ENCODE assay signal across 27 mouse cellular contexts in genomic region chr11:117070711-117071110, GRCm38 (mm10). TPM values are rescaled to one million over a fixed set of nuclear protein-coding genes. Genes with fewer than 3 reads are reported as not detected.
DNase-seq lines count a peak whose midpoint lies in the region; ATAC-seq lines count a peak whose summit lies in the region.
"Had no signal": no experiment of that assay in that cellular context is flagged by ENCODE, and none has a peak within 500 bp of the region (broad histone marks: within the 10 kb centered on the region; RNA-seq: fewer than 3 reads in every experiment).

No protein-coding gene starts in this region.

- H3K27ac ChIP-seq in embryonic facial prominence, embryonic 13.5 days = no peak overlapping the region
- no peak overlapping the region for H3K27ac ChIP-seq in embryonic facial prominence, embryonic 10.5 days (replicated peaks)
- H3K27ac ChIP-seq: embryonic facial prominence, embryonic 12.5 days; forebrain, embryonic 10.5 days; forebrain, embryonic 13.5 days; hindbrain, embryonic 10.5 days; hindbrain, embryonic 13.5 days; intestine, embryonic 15.5 days had no signal

- no peak for ATAC-seq in embryonic facial prominence, embryonic 13.5 days (ENCODE audit: insufficient number of reproducible peaks, insufficient read depth, low FRiP score, low TSS enrichment, low read depth)
- no peak for ATAC-seq in megakaryocyte, adult 5-6 weeks (ENCODE audit: poor library complexity, severe bottlenecking)
- ATAC-seq: forebrain, embryonic 13.5 days; forebrain, embryonic 16.5 days; hindbrain, embryonic 16.5 days; intestine, embryonic 15.5 days had no signal

- H3K4me2 ChIP-seq in embryonic facial prominence, embryonic 13.5 days = no peak overlapping the region
- H3K4me2 ChIP-seq: embryonic facial prominence, embryonic 12.5 days; forebrain, embryonic 13.5 days; heart, embryonic 11.5 days; hindbrain, embryonic 13.5 days; intestine, embryonic 15.5 days had no signal

- peaks cover 2% of the 10 kb centered on the region for H3K4me1 ChIP-seq in embryonic facial prominence, embryonic 13.5 days
- peaks cover 4% of the 10 kb centered on the region; the same call in 1 of the 2 replicates for H3K4me1 ChIP-seq in embryonic facial prominence, embryonic 10.5 days
- H3K4me1 ChIP-seq: embryonic facial prominence, embryonic 12.5 days; forebrain, embryonic 13.5 days; intestine, embryonic 15.5 days had no signal

- H3K4me3 ChIP-seq in embryonic facial prominence, embryonic 13.5 days = no peak overlapping the region
- H3K4me3 ChIP-seq in embryonic facial prominence, embryonic 10.5 days = no peak overlapping the region
- H3K4me3 ChIP-seq: embryonic facial prominence, embryonic 12.5 days; forebrain, embryonic 10.5 days; forebrain, embryonic 13.5 days; hindbrain, embryonic 10.5 days; hindbrain, embryonic 13.5 days; intestine, embryonic 15.5 days had no signal

- WGBS in embryonic facial prominence, embryonic 13.5 days = 77% methylated on average over 7 of the region's 7 CpGs
- 75% methylated on average over 7 of the region's 7 CpGs for WGBS in embryonic facial prominence, embryonic 10.5 days

- H3K9ac ChIP-seq in embryonic facial prominence, embryonic 13.5 days = 0 out of 2 replicates have a peak overlapping the region, but pooled peaks have one; percentile 21
- H3K9ac ChIP-seq: embryonic facial prominence, embryonic 12.5 days; forebrain, embryonic 13.5 days; hindbrain, embryonic 13.5 days; intestine, embryonic 15.5 days had no signal

- H3K36me3 ChIP-seq in embryonic facial prominence, embryonic 13.5 days = no peaks in the 10 kb centered on the region
- H3K36me3 ChIP-seq in embryonic facial prominence, embryonic 10.5 days (replicated peaks) = no peaks in the 10 kb centered on the region
- H3K36me3 ChIP-seq: embryonic facial prominence, embryonic 12.5 days; forebrain, embryonic 10.5 days; hindbrain, embryonic 10.5 days; hindbrain, embryonic 13.5 days; intestine, embryonic 15.5 days had no signal

- peaks cover 5% of the 10 kb centered on the region; the same call in 1 of the 2 replicates for H3K27me3 ChIP-seq in embryonic facial prominence, embryonic 13.5 days
- peaks cover 16% of the 10 kb centered on the region for H3K27me3 ChIP-seq in embryonic facial prominence, embryonic 10.5 days (replicated peaks; ENCODE audit: low read depth, poor library complexity, severe bottlenecking)
- H3K27me3 ChIP-seq: embryonic facial prominence, embryonic 12.5 days had no signal

- no peaks in the 10 kb centered on the region for H3K9me3 ChIP-seq in embryonic facial prominence, embryonic 13.5 days
- H3K9me3 ChIP-seq in embryonic facial prominence, embryonic 10.5 days = no peaks in the 10 kb centered on the region
- H3K9me3 ChIP-seq: embryonic facial prominence, embryonic 12.5 days; forebrain, embryonic 10.5 days; forebrain, embryonic 13.5 days; hindbrain, embryonic 10.5 days; hindbrain, embryonic 13.5 days; intestine, embryonic 15.5 days had no signal

- no peak for DNase-seq in embryonic facial prominence, embryonic 10.5 days (ENCODE audit: low spot score)
- peak; percentile 38 for DNase-seq in thymus, adult 18-20 months
- DNase-seq in thymus, postnatal 10 days (ENCODE audit: low spot score in 2 of 2) = peak; percentile 49 to 58
- DNase-seq in thymus, postnatal 36 days = peak; percentile 33 to 66
- DNase-seq in gastrocnemius, postnatal 25 days = no peak
- no peak for DNase-seq in adrenal gland, postnatal 25 days
- DNase-seq: adrenal gland, adult 2 months; adrenal gland, postnatal 14 days; B cell, adult 2 months; cerebellum, adult 11 months; cerebellum, adult 2 months; cerebellum, adult 9-11 months; cerebellum, postnatal 25 days; gastrocnemius, postnatal 10 days; heart, adult 11 months; heart, postnatal 36 days had no signal

RNA-seq across cellular contexts. Expression of gene Sec14l1, which starts 44.3 kb away (rescaled TPM):
- polyA plus RNA-seq in embryonic facial prominence, embryonic 13.5 days (2015; fragmentation: Nextera tagmentation; extraction: Ambion mirVana) = 44.3 and 47.3 TPM in 2 replicates
- 50.6 and 51.8 TPM in 2 replicates for polyA plus RNA-seq in embryonic facial prominence, embryonic 10.5 days (2016; fragmentation: Nextera tagmentation; extraction: Ambion mirVana)
- total RNA-seq in megakaryocyte, adult 5-6 weeks (2015) = 24.3 and 29.1 TPM in 2 replicates
- total RNA-seq in megakaryocyte, adult 5-6 weeks (2017) = 32.3 and 41.7 TPM in 2 replicates
- 10 to 100 TPM; 40.7 to 45.1 TPM for total RNA-seq in gastrocnemius, postnatal 25 days (2021)
- 157 and 195 TPM in 2 replicates for total RNA-seq in adrenal gland, postnatal 25 days (2021)

Comparison
In these comparisons a context has a peak if more than half of its experiments do, and no peak if none do; other contexts are left out.
1. DNase-seq: peak in thymus, adult 18-20 months (2 of 2), thymus, postnatal 10 days (2 of 2) and thymus, postnatal 36 days (2 of 2); none in embryonic facial prominence, embryonic 10.5 days (single experiment), gastrocnemius, postnatal 25 days (single experiment) and adrenal gland, postnatal 25 days (single experiment).